Mouse (Mus musculus) spleen, embryonic (tissue): ENCODE data around the gene Cib4.

Experiments used
- CTCF ChIA-PET: fragments of 350-600 bp; sonication (Branson Sonifier 250); formaldehyde crosslinking; loops from one replicate; lab custom pipeline; 2022; lab: Charles Lee

Gene Cib4

GRCm38 (mm10) chr5:30518547-30518946 lies 27.1 kb downstream of the Cib4 start:
- CTCF ChIA-PET: no interaction called here

GRCm38 (mm10) chr5:30518108-30518507 lies 27.5 kb downstream of the Cib4 start:
- CTCF ChIA-PET: no interaction called here

GRCm38 (mm10) chr5:30516376-30516775 lies 29.3 kb downstream of the Cib4 start:
- CTCF ChIA-PET: interaction anchor here (0.9 kb wide), 1 partner anchor 166 kb away, joined by 3 read pairs; no protein-coding TSS in a partner anchor

GRCm38 (mm10) chr5:30513111-30513510 lies 32.5 kb downstream of the Cib4 start:
- CTCF ChIA-PET: no interaction called here

GRCm38 (mm10) chr5:30497299-30497698 lies 48.3 kb downstream of the Cib4 start:
- CTCF ChIA-PET: no interaction called here

GRCm38 (mm10) chr5:30496821-30497220 lies 48.8 kb downstream of the Cib4 start:
- CTCF ChIA-PET: no interaction called here

- CTCF ChIA-PET: interaction anchor here (0.7 kb wide), 1 partner anchor 25 kb away, joined by 3 read pairs; no protein-coding TSS in a partner anchor
Measured at GRCm38 (mm10) chr5:30495288-30495687, 50.3 kb downstream of the Cib4 start.

- CTCF ChIA-PET: no interaction called here
Measured at GRCm38 (mm10) chr5:30494606-30495005, 51.0 kb downstream of the Cib4 start.

GRCm38 (mm10) chr5:30493723-30494122 lies 51.9 kb downstream of the Cib4 start:
- CTCF ChIA-PET: no interaction called here

- CTCF ChIA-PET: no interaction called here
Measured at GRCm38 (mm10) chr5:30490845-30491244, 54.8 kb downstream of the Cib4 start.

- CTCF ChIA-PET: no interaction called here
Measured at GRCm38 (mm10) chr5:30490215-30490614, 55.4 kb downstream of the Cib4 start.

- CTCF ChIA-PET: no interaction called here
Measured at GRCm38 (mm10) chr5:30485136-30485535, 60.5 kb downstream of the Cib4 start.

GRCm38 (mm10) chr5:30484591-30484990 lies 61.0 kb downstream of the Cib4 start:
- CTCF ChIA-PET: no interaction called here

GRCm38 (mm10) chr5:30483533-30483932 lies 62.1 kb downstream of the Cib4 start:
- CTCF ChIA-PET: no interaction called here

- CTCF ChIA-PET: no interaction called here
Measured at GRCm38 (mm10) chr5:30482319-30482718, 63.3 kb downstream of the Cib4 start.

- CTCF ChIA-PET: interaction anchor here (0.7 kb wide), 1 partner anchor 1908 kb away, joined by 5 read pairs; no protein-coding TSS in a partner anchor
Measured at GRCm38 (mm10) chr5:30476534-30476933, 69.1 kb downstream of the Cib4 start.

- CTCF ChIA-PET: no interaction called here
Measured at GRCm38 (mm10) chr5:30472148-30472547, 73.5 kb downstream of the Cib4 start.

GRCm38 (mm10) chr5:30470454-30470853 lies 75.2 kb downstream of the Cib4 start:
- CTCF ChIA-PET: interaction anchor here (0.6 kb wide), 1 partner anchor 25 kb away, joined by 3 read pairs; no protein-coding TSS in a partner anchor

GRCm38 (mm10) chr5:30466315-30466714 lies 79.3 kb downstream of the Cib4 start:
- CTCF ChIA-PET: no interaction called here

GRCm38 (mm10) chr5:30465861-30466260 lies 79.8 kb downstream of the Cib4 start, which contains the start of gene 1700001C02Rik:
1700001C02Rik (plus strand) TSS chr5:30466047.
- CTCF ChIA-PET: no interaction called here

- CTCF ChIA-PET: no interaction called here
Measured at GRCm38 (mm10) chr5:30461821-30462220, 83.8 kb downstream of the Cib4 start, which contains the start of gene Otof. Otof (minus strand) TSS chr5:30461932.

- CTCF ChIA-PET: interaction anchor here (0.7 kb wide), 1 partner anchor 156 kb away, joined by 3 read pairs; no protein-coding TSS in a partner anchor
Measured at GRCm38 (mm10) chr5:30460155-30460554, 85.5 kb downstream of the Cib4 start.

GRCm38 (mm10) chr5:30456056-30456455 lies 89.6 kb downstream of the Cib4 start:
- CTCF ChIA-PET: no interaction called here
